Mouse (Mus musculus): Measurements from ENCODE around the gene Vars. TPM values are rescaled to one million over a fixed set of nuclear protein-coding genes. Genes with fewer than 3 reads are reported as not detected.

The Vars gene
- total and polyA plus RNA-seq, 3 experiments: 90.3 to 280 (median 277) TPM

DNA sequence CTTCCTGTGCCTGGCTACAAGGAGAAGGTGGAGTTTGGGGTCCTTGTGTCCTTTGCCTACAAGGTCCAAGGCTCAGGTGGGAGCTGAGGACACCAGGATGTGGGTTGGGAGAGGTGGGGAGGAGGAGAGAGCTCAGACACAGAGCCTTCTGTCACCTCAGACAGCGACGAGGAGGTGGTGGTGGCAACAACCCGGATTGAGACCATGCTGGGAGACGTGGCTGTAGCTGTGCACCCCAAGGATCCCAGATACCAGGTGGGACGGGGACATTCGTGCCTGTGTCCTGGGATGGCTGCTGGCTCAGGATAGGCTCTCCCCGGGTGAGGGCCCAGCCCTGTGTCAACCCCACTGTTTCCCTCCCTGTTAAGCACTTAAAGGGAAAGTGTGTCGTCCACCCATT is 10.7 kb downstream of the Vars start:
- in situ Hi-C loops (cut with MboI; ENCODE audit: low pct_ligation_motif_present, low pct_unique_long_range_greater_than_20kb, low sequenced_read_pairs) (loop anchor here (10.0 kb wide), 1 partner anchor 223 kb away; the partner anchor contains the start of genes Atp6v1g2 and Nfkbil1), dilution Hi-C loops (cut with MboI; ENCODE audit: extremely low pct_ligation_motif_present, extremely low pct_unique_long_range_greater_than_20kb, low sequenced_read_pairs) (no loop called here)
- no peaks in the 10 kb centered on the region for H3K9me3 ChIP-seq (replicated peaks; ENCODE audit: low read length)
- H3K4me1 ChIP-seq (ENCODE audit: control insufficient read depth in 1 of 2, insufficient read depth in 2 of 2): peaks cover 0 to 32% of the 10 kb centered on the region in 2 experiments; a peak in 2 of 4 replicates
- no peak overlapping the region for H3K9ac ChIP-seq (ENCODE audit: insufficient read depth, low read depth)
- TF ChIP-seq KAT2A (IDR thresholded peaks at IDR 0.05; ENCODE audit: insufficient replicate concordance, low read length) (no peak), E2F4 (IDR thresholded peaks at IDR 0.05; ENCODE audit: insufficient replicate concordance, low read depth, low read length) (no peak), USF1 (IDR thresholded peaks at IDR 0.05; ENCODE audit: low read depth, low read length) (no peak), IRF4 (IDR thresholded peaks at IDR 0.05; ENCODE audit: low read depth, low read length) (no peak), EP300 (IDR thresholded peaks at IDR 0.05; ENCODE audit: low read length) (no peak), ELF1 (IDR thresholded peaks at IDR 0.05; ENCODE audit: low read depth, low read length) (no peak), ZKSCAN1 (IDR thresholded peaks at IDR 0.05; ENCODE audit: borderline replicate concordance, low read depth, low read length) (no peak), RAD21 (IDR thresholded peaks at IDR 0.05; ENCODE audit: low read depth, low read length) (no peak), ZNF384 (IDR thresholded peaks at IDR 0.05; ENCODE audit: low read depth, low read length) (no peak), POLR2AphosphoS2 (IDR thresholded peaks at IDR 0.05; ENCODE audit: low read depth, low read length) (no peak), SMC3 (IDR thresholded peaks at IDR 0.05; ENCODE audit: low read depth, low read length) (no peak), MXI1 (IDR thresholded peaks at IDR 0.05; ENCODE audit: low read depth, low read length) (no peak), HCFC1 (IDR thresholded peaks at IDR 0.05; ENCODE audit: low read depth, low read length) (no peak), NRF1 (IDR thresholded peaks at IDR 0.05; ENCODE audit: low read depth, low read length) (no peak)
- H3K4me3 ChIP-seq (replicated peaks in 1 of 3; ENCODE audit: low read depth in 2 of 3, low read length in 2 of 3, poor library complexity in 1 of 3): no peak overlapping the region
- peaks cover 90 to 97% of the 10 kb centered on the region in 2 experiments for H3K36me3 ChIP-seq (replicated peaks in 1 of 2; ENCODE audit: control insufficient read depth in 1 of 2, insufficient read depth in 1 of 2, low read length in 1 of 2)
- no peak overlapping the region for H3K27ac ChIP-seq (ENCODE audit: insufficient read depth, low read depth)
- H3K4me2 ChIP-seq (ENCODE audit: insufficient read depth, low read depth, poor library complexity, severe bottlenecking): no peak overlapping the region
- no peak for DNase-seq (ENCODE audit: extremely low read depth)
- no peaks in the 10 kb centered on the region for H3K27me3 ChIP-seq (replicated peaks)
- peaks cover 5% of the 10 kb centered on the region for H3K79me2 ChIP-seq (replicated peaks; ENCODE audit: control insufficient read depth, extremely low read depth, insufficient read depth, poor library complexity, severe bottlenecking)

DNA sequence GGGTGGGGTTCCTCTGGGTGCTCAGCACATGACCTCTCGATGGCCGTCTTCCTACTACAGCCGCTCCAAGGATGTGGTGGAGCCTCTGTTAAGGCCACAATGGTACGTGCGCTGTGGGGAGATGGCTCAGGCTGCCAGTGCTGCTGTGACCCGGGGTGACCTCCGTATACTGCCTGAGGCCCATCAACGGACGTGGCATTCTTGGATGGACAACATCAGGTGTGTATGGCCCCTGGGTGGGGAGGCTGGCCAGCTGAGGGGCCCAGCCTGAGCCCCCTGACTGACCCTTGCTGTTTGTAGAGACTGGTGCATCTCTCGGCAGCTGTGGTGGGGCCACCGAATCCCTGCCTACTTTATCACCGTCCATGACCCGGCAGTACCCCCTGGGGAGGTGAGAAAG is 11.6 kb downstream of the Vars start:
- Histone ChIP-seq H3K9ac (ENCODE audit: insufficient read depth, low read depth) (no peak overlapping the region), H3K27me3 (replicated peaks) (no peaks in the 10 kb centered on the region), H3K79me2 (replicated peaks; ENCODE audit: control insufficient read depth, extremely low read depth, insufficient read depth, poor library complexity, severe bottlenecking) (peaks cover 4% of the 10 kb centered on the region; the same call in 1 of the 2 replicates), H3K4me3 (replicated peaks in 1 of 3; ENCODE audit: low read depth in 2 of 3, low read length in 2 of 3, poor library complexity in 1 of 3) (no peak overlapping the region), H3K9me3 (replicated peaks; ENCODE audit: low read length) (no peaks in the 10 kb centered on the region), H3K4me2 (ENCODE audit: insufficient read depth, low read depth, poor library complexity, severe bottlenecking) (no peak overlapping the region), H3K4me1 (ENCODE audit: control insufficient read depth in 1 of 2, insufficient read depth in 2 of 2) (peaks cover 0 to 23% of the 10 kb centered on the region in 2 experiments; a peak in 2 of 4 replicates), H3K36me3 (replicated peaks in 1 of 2; ENCODE audit: control insufficient read depth in 1 of 2, insufficient read depth in 1 of 2, low read length in 1 of 2) (peaks cover 87 to 98% of the 10 kb centered on the region in 2 experiments), H3K27ac (ENCODE audit: insufficient read depth, low read depth) (no peak overlapping the region)
- TF ChIP-seq ETS1 (conservative IDR thresholded peaks at IDR 0.05; ENCODE audit: low read depth, low read length) (no peak), USF2 (conservative IDR thresholded peaks at IDR 0.05; ENCODE audit: low read depth, low read length) (no peak), JUND (conservative IDR thresholded peaks at IDR 0.05; ENCODE audit: low read depth, low read length) (no peak), BHLHE40 (IDR thresholded peaks at IDR 0.05; ENCODE audit: low read depth, low read length) (no peak), MEF2A (IDR thresholded peaks at IDR 0.05; ENCODE audit: borderline replicate concordance, low read depth, low read length) (no peak), ZC3H11A (IDR thresholded peaks at IDR 0.05; ENCODE audit: low read depth, low read length) (no peak), ZNF384 (IDR thresholded peaks at IDR 0.05; ENCODE audit: low read depth, low read length) (no peak), UBTF (IDR thresholded peaks at IDR 0.05; ENCODE audit: low read depth, low read length) (no peak), NELFE (IDR thresholded peaks at IDR 0.05; ENCODE audit: low read depth, low read length) (no peak), ZMIZ1 (IDR thresholded peaks at IDR 0.05; ENCODE audit: low read depth, low read length) (no peak), MAFK (IDR thresholded peaks at IDR 0.05; ENCODE audit: insufficient replicate concordance, low read length) (no peak), MAZ (IDR thresholded peaks at IDR 0.05; ENCODE audit: low read depth, low read length) (no peak), POLR2A (IDR thresholded peaks at IDR 0.05; ENCODE audit: low read depth, low read length) (no peak)
- dilution Hi-C loops (cut with MboI; ENCODE audit: extremely low pct_ligation_motif_present, extremely low pct_unique_long_range_greater_than_20kb, low sequenced_read_pairs) (no loop called here), in situ Hi-C loops (cut with MboI; ENCODE audit: low pct_ligation_motif_present, low pct_unique_long_range_greater_than_20kb, low sequenced_read_pairs) (loop anchor here (10.0 kb wide), 1 partner anchor 222 kb away; the partner anchor contains the start of genes Atp6v1g2 and Nfkbil1)
- no peak for DNase-seq (ENCODE audit: extremely low read depth)
